Mouse (Mus musculus): ENCODE results near the gene Krt32.

Gene Krt32

DNA sequence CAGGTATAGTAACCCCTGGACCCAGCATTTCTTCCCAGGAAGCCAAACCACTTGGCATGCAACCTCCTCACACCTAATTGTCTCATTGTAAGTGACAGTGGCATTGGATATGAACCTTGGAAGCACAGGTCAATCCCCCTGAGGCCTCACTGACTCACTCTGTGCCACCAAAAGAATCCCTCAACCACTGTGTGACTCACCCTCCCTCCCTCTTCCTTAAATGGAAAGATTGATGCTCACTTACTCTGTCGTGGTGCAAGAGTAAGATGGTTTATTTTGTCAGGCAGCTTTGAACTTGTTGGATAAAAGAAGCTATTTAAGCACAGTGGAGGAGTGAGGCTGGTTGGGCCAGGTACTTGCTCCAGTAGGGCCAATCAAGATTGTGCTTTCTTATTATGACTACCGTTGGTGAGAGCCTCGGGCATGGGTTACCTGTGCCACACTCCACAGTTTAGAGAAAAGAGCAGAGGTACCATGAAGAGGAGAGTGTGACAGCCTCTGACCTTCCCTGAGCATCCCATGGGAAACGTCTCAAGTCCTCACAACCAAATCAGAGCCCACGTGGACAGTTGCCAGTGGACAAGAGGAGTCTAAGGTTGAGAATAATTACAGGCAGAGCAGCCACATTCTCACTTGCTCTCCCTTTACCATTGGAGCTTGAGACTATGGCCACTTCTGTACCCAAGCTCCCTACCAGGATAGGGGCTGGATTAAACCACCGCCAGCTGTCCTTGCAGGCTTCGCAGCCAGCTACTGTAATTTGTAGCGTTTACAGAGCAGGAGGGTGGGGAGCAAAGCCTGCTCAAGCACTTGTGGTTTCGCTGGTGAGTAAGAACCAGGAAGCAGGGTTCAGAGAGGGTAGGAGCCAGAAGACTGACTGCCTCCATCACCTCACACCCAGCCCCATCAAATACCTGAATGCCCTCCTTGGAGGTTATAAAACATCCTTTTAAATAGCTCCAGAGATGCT, 32.1 kb downstream of the Krt32 start:
- in situ Hi-C loops (cut with MseI, MboI), result loop anchor here in 1 of 2 experiments (5.0 kb wide), 1 partner anchor 111 kb away; no protein-coding TSS in a partner anchor

DNA sequence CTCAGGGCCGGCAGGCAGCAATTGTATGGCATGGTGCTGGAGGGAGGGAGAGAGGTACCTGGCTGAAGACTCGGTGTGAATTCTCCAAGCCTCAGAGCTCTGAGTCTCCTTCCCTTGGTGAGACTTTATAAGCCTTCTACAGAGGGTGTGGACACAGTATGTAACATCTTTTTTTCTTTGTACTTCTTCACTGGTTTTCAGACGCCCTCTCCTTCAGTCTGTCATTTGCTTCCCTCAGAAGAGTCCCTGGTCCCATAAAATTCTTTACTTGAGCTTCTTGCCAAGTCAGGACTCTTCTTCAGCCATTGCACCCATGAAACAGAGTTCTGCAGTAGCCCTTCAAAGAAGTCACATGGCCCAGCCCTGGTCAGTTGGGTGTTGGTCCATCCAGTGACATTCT, 37.6 kb downstream of the Krt32 start, which contains the start of gene Krt31:
TSS of gene Krt31 (minus strand) at position 101 of the 400 bp plus-strand sequence.
- in situ Hi-C loops (cut with MseI, MboI), result no loop called here

DNA sequence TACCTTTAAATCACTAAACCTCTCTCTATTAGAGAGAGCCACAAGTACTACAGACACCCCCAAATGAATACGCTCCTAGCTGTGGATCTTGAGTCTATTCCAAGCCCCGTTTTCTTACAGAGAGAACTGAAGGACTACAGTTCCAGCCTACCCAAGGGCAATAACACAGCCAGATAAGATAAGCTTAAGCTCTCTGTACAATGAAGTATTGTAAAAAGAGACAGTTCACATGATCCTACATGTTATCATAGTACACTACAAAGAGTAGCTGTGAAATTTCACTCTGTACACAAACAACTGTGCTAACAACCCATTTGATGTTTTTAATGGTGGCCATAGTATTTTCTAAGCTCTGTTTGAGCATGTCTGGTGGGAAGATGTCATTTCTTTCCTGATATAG, 40.8 kb downstream of the Krt32 start:
- in situ Hi-C loops (cut with MseI, MboI), result no loop called here

DNA sequence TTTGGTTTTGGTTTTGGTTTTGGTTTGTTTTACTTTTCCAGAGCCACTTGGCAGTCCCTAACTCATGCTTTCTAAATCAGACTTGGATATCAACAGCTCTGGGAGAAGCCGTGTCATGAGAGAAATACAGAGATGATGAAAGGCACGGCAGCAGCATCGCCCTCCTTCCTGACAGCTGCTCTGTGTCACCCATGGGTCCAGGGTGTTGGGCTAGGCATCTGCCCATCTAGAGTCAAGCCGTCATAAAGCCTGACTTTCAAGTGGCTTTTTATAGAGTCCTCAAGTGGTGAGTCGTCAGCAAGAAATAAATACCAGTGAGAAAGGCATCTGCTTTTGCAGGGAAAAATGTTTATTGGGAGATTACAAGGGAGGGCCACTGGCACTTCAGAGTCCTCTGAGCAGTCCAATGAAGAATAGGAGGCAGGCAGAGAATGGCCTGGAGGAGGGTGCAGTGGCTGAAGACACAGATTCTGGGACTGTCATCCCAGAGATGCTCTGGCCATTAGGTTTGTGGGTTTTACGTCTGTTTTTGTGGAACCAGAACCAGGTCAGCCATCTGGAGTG, 41.6 kb downstream of the Krt32 start:
- in situ Hi-C loops (cut with MseI, MboI), result no loop called here

DNA sequence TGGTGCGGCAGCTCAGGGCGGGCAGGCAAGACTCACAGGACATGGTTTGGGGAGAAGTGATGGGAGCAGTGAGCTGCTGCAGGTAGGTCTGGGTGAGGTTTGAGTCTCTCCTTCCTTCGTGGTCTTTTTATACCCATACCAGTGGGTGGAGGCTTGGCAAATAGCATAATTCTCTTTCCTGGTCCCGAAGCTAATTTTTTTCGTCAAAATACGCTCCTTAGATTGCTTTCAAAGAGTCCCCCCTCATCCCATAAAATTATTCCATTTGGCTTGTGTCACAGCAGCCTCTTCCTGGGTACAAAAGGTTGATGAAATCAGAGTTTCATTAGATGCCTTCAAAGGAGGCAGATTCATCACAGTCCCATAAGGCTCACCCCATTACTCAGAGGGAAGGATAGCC, 46.6 kb downstream of the Krt32 start, which contains the start of gene Krt34:
TSS of gene Krt34 (minus strand) at position 101 of the 400 bp plus-strand sequence.
- in situ Hi-C loops (cut with MseI, MboI), result no loop called here
